Mouse (Mus musculus) CD4-positive, CD25-positive, alpha-beta regulatory T cell, adult 4 months (primary cell): ENCODE data around the gene Tmeff1. TPM values are rescaled to one million over a fixed set of nuclear protein-coding genes. Genes with fewer than 3 reads are reported as not detected.
A peak's percentile ranks its signal among the peaks of the same experiment; 100 is the strongest.
"Not testable (repeated sequence)": the region's sequence is repeated elsewhere in the genome, so short reads cannot be mapped to it uniquely, and the experiment has no call there.

ENCODE experiments used
- ATAC-seq: one replicate; pipeline ENCODE4 v1.8.0; 2017
- polyA plus RNA-seq, 2 experiments: library from polyadenylated mRNA; unstranded; fragments of 100-300 nt; shearing (Covaris generic); gene quantifications; one replicate each; pipeline ENCODE4 v1.2.1; 2017

Gene Tmeff1
- polyA plus RNA-seq, 2 experiments from 2014 or later: 0.34 TPM; not detected in 1

DNA sequence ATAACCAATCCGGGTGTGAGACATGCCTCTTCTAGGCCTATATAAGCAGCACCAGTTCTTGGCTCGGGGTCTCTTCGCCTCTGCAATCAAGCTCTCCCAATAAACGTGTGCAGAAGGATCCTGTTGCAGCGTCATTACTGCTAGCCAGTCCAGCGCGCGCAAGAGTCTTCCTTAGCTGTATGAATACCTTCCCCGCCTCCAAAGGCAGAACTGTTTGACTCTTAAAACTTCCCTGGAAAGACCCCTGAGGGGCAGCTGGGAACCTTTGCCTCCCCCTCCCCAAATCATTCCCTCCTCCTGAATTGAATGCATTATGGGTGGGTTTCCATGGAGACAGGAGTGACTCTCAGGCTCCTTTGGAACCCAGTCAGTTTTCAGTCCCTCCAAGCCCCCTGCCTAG, 93.8 kb downstream of the Tmeff1 start:
- ATAC-seq: no peak

DNA sequence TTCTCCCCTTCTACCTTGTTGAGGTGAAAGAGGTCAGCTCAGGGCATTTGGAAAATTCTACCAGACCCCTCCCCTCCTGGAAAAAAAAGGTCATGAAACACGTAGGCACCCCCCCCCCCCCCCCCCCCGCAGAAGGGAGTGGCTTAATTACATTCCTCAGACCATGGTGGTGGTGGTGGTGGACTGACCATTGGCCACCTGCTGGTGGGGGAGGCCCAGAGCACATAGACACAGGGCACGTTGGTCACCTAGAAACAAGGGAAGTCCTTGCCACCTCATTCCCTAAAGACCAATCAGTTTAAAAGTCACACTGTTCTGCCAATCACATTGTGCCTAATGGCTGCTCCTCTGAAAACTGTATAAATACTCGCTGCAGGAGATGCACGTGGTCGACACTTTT, 94.8 kb downstream of the Tmeff1 start:
- ATAC-seq: not testable (repeated sequence)

DNA sequence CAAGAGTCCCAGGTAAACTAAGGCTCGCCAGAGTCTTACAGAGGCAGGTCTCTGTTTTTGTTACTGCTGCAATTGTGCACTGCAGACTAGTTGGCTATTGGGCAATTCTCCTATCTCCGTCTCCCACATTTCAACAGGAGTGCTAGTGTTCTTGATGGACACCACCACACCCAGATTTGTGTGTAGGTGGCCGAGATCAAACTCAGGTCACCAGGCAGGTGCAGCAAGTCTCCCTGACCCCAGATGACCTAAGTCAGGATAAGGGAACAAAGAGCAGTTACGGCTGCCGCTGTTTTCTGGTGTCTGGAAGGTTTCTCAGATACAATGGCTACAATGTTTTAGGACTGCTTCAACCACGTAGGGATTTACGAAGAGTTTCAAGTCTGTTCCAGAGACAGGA, 95.2 kb downstream of the Tmeff1 start:
- ATAC-seq: no peak

DNA sequence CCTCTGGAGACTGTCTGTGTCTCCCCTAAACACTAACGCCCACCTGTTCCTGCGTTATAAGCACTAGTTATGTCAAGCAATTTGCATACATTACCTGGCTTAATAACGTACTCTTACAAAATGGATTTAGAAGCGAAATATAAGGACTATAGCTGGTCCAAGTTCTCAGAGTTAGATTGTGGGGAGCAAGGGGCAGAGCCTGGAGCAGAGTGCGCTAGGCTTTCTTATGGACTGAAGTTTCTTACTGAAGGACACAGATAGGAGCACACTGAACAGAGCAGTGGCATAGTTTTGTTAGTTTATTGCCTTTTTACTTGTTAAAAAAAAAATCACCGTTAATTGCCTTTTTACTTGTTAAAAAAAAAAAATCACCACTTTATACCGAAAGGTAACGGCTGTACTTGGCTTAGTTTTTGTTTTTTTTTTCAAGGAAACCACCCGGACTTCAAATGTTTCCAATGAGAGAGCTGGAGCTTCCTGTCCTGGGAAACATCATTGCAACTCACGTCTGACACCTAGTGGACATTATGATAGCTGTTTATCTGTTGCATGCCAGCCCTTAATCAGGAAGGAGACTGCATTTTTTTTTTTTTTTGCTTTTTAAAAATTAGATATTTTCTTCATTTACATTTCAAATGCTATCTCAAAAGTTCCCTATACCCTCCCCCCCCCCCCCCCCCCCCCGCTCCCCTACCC, 95.8 kb downstream of the Tmeff1 start:
- ATAC-seq: peak; percentile 56

DNA sequence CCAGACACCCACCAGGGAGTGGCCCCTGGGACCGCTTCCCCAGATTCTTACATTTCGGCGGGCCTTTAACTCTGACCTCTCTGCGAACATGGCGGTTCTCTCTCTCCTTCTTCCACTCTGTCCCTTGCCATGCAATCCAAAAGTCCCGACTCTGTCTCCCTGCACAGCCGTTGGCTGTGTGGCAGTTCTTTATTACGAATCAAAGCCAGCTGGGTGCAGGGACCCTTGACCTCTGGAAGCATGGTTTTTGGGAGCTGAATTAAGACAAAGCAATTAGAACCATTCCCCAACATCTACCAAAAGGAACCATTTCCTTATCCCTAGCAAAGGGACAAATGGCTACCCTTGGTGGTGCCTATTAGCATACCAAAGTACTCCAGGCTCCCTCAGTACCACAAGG, 98.2 kb downstream of the Tmeff1 start:
- ATAC-seq: no peak

DNA sequence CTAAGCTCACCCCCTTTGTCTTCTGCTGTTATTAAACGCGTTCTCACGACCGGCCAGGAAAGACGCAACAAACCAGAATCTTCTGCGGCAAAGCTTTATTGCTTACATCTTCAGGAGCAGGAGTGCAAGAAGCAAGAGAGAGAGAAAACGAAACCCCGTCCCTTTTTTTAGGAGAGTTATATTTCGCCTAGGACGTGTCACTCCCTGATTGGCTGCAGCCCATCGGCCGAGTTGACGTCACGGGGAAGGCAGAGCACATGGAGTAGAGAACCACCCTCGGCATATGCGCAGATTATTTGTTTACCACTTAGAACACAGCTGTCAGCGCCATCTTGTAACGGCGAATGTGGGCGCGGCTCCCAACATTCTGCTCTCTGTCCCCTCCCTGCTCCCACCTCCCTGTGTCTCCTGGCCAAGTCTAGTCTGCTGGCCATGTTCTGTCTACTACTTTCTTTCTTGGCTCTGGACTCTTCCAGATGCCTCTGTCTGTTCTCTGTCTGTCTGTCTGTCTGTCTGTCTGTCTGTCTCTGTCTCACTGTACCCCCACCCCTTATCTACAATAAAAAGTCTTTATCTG, 98.7 kb downstream of the Tmeff1 start:
- ATAC-seq: not testable (repeated sequence)

DNA sequence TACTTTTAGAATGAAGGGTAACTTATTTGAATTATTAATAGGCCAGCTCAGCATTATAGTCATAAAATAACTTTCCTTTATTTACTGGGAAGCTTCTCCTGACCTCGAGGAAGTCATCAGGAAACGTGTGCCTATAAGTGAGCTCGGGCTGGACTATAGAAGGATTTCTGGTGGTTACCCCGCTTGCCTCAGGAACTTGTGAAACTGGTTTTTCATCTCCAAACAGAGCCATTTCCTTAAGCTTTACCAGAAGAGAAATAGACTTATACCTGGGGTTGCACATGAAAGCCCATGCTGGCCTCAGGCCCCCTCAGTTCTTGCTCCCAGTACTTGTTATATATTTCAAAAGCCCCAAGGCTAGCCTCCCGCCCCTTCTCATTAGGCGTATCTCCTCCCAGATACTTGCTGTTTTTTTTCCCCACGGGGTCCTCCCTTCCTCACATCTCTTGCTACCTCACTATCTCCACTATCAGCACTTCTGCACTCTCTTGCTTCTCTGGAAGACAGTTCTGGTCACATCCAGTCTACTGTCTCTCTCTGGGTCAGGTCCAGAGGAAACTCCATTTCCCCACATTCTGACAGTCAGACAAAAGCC, 99.7 kb downstream of the Tmeff1 start:
- no peak for ATAC-seq

DNA sequence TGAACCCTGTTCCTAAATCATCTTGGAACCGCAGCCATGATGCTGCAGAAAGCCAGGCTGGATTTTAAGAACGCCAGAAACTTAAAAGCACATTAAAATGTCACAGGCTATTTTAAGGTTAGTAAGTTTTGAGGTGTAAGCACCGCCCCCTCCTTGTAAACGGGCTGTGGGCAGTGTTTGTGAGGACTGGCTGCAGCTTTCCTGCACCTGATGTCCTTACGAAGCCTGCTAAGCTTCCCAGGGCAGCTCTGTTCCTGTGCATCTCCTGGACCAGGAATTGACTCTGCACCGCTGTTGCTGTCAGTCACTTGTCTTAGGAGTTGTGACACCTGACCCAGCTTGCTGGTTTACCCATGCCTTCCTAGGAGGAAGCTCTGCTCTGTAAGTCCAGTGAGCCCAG, 103.2 kb downstream of the Tmeff1 start:
- no peak for ATAC-seq

DNA sequence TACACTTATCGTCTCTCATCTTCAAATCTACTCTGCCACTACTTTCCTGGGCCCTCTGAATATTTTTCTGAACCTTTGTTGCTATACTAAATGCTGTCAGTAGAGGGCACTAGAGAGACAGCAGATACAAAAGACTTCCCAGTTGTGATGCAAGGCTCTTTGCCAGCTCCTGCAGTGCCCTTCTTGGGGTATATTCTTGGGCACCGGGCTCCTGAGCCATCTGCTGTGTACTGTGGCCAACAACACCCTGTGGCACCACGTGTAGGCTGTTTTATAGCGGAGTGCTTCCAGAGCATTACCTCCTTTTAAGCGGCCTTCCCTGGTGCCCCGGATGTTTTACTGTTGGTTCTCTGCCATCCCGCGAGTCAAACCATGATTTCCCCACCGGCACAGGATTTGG, 105.7 kb downstream of the Tmeff1 start:
- no peak for ATAC-seq

DNA sequence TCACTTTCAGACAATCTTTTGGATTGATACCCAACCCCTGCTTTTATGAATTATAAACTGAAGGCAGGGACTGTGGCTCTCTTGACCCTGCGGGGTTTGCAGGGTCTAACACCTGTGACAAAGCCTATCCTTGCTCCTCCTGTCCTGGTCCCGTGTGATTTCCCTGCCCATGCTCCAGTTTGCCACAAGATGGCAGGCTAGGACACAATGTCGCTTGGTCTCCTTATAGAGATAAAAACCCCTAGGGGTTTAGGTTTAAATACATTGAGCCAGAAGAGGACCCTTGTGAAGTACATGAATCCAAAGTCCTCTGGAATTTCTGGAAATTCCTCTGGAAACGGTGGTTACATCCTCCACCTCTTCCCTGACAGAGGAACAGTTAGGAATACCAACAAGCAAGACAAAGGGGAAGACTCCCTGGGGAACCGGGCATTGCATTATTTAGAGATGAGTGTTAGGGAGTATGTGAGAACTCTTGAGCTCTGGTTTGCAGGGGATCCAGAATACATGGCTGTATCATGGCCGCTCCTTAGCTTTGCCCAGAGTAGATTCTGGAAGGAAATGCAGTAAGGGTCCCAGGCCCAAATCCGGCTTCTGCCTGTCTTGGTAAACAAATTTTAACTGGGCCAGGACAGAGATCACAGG, 106.9 kb downstream of the Tmeff1 start:
- no peak for ATAC-seq

DNA sequence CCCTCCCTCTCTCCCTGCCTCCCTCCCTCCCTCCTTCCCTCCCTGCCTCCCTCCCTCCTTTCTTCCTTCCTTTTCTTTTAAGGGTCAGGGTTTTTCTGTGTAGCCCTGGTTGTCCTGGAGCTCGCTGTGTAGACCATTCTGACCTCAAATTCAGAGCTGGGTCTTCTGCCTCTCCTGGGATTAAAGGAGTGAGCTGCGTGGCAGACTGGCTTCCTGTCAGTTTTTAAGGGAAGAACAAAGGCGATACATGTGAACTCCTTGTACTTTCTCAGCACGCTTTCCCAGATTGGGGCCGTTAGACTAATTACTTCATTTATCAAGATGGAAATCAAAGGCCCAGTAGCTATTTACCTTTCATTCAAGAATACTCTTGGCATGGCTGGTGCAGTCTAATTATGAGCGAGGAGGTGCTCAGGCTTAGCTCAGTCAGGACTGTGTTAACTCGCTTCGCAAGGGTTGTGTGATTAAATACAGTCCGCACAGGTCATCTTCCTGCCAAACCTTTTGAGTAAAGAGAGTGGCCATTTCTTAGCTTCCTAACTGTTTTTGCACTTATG, 107.8 kb downstream of the Tmeff1 start:
- no peak for ATAC-seq

DNA sequence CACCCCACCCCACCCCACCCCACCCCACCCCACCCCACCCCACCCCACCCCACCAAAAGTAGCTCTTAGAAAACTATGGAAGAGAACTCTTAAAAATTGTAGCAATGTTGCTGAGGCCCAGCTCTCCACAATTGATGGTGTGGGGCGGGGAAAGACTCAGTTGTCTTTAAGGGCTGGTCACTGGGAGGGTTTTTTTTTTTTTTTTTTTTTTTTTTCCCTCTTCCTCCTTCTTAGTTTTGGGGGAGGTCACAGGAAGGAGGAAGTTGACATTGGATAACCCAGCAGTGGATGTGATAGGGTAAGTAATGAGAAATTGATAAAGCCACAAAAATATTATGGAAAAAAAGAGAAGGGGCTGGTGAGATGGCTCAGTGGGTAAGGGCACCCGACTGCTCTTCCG, 111.7 kb downstream of the Tmeff1 start:
- no peak for ATAC-seq

DNA sequence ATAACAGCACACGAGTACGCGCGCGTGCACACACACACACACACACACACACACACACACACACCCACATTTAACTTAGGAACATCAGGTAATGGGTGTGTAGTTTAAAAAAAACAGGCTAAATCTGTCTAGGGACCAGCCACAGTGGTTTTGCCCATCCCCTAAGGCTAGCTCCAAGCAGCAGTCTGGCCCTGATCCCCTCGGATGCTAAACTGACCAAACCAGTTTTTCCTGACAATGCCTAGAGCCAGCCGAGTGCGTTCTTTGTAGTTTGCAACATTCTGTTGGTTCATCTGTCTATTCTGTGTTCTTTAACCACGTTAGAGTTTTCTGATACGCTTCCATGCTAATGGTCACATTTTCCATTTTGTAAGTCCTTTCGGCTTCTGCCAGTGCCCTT, 112.3 kb downstream of the Tmeff1 start:
- ATAC-seq: no peak

Other genes starting within 250 kb of the Tmeff1 start
- 10 to 100 TPM; 70.8 to 77.0 TPM for gene Tex10, start 111.7 kb upstream of the Tmeff1 start, polyA plus RNA-seq
- not detected for gene Msantd3, start 45.2 kb upstream of the Tmeff1 start, polyA plus RNA-seq
- gene Cavin4, start 78.3 kb downstream of the Tmeff1 start, polyA plus RNA-seq: not detected